Mouse (Mus musculus) left cerebral cortex, postnatal 25 days (tissue): Measurements from ENCODE around the gene Slco2a1. TPM values are rescaled to one million over a fixed set of nuclear protein-coding genes. Genes with fewer than 3 reads are reported as not detected.

Experiments used
- DNase-seq, 2 experiments: peaks; one replicate each; pipeline ENCODE4 v3.0.0; 2022; ENCODE audit warnings: low spot score in 2 of 2, mixed read lengths in 1 of 2
- intact Hi-C: fragments of 180-260 bp; cut with DNase I; formaldehyde crosslinking; loops from one replicate; pipeline ENCODE4 v1.15.1; 2025
- total RNA-seq, 2 experiments: library from RNA; stranded (reverse); gene quantifications; 2 replicates each; pipeline ENCODE4 v1.2.3; 2021

The Slco2a1 gene
- total RNA-seq, 2 experiments from 2014 or later: 1.3 TPM

- intact Hi-C loops: loop anchor here (1.0 to 2.0 kb wide), 2 partner anchors 22 to 35 kb away; no protein-coding TSS in a partner anchor
Observed at GRCm38 (mm10) chr9:103111621-103112470, 123.3 kb downstream of the Slco2a1 start, which contains the start of gene Rab6b. Rab6b (plus strand) TSS chr9:103111787.

GRCm38 (mm10) chr9:103112471-103113271 lies 124.2 kb downstream of the Slco2a1 start:
- intact Hi-C loops: loop anchor here (2.0 kb wide), 1 partner anchor 34 kb away; no protein-coding TSS in a partner anchor
- peak in 1 of 2 experiments; percentile 54 for DNase-seq

More at GRCm38 (mm10) chr9:103111621-103112470, 123.3 kb downstream of the Slco2a1 start, which contains the start of gene Rab6b:
- DNase-seq: peak; percentile 83 to 84

DNA sequence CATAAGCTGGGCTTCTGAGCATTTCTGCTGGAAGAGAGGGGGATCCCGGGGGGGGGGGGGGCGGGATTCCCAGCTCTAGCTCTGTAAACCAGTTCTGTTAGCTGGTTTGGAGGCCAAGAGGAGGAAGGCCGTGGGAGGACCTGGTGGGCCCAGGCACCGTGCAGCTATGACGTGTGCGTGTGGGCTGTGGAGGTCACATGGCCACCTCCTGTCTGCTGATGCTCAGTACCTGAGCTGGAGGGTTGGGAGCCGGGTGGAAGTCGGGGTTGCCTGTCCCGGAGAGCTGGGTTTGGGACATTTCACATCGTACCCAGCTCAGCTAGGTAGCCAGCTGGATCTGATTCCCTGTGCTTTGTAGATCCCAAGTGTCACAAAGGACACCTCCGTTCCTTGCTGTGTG lies 124.8 kb downstream of the Slco2a1 start:
- intact Hi-C loops: loop anchor here (2.0 kb wide), 1 partner anchor 33 kb away; no protein-coding TSS in a partner anchor

GRCm38 (mm10) chr9:103114326-103114725 lies 125.8 kb downstream of the Slco2a1 start:
- intact Hi-C loops: no loop called here
- no peak for DNase-seq

More for the DNA sequence above, 124.8 kb downstream of the Slco2a1 start:
- DNase-seq: peak in 1 of 2 experiments; percentile 88

DNA sequence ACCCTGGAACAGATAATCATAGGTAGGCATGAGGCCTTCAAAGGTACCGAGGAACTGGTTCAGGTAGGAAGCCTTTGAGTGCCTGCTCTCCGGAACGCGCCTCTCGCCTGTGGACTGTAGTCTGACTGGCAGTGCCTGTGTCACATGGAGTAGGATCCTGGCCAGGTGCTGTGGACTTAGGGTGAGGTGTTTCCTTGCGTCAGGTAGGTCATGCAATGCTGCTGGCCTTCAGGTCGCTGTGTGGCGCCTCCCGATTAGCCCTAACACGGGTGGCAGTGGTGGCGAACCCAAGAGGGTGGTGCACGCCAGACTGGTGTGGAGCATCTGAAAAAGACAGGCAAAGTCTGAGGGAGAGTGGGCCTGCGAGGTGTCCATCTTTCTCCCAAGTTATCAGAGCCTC lies 126.4 kb downstream of the Slco2a1 start:
- intact Hi-C loops: no loop called here
- no peak for DNase-seq

- no peak for DNase-seq
- intact Hi-C loops: no loop called here
Observed at GRCm38 (mm10) chr9:103116941-103117340, 128.4 kb downstream of the Slco2a1 start.

GRCm38 (mm10) chr9:103117495-103117894 lies 129.0 kb downstream of the Slco2a1 start:
- DNase-seq: no peak
- intact Hi-C loops: no loop called here

- no peak for DNase-seq
- intact Hi-C loops: no loop called here
Observed at GRCm38 (mm10) chr9:103117951-103118350, 129.4 kb downstream of the Slco2a1 start.

DNA sequence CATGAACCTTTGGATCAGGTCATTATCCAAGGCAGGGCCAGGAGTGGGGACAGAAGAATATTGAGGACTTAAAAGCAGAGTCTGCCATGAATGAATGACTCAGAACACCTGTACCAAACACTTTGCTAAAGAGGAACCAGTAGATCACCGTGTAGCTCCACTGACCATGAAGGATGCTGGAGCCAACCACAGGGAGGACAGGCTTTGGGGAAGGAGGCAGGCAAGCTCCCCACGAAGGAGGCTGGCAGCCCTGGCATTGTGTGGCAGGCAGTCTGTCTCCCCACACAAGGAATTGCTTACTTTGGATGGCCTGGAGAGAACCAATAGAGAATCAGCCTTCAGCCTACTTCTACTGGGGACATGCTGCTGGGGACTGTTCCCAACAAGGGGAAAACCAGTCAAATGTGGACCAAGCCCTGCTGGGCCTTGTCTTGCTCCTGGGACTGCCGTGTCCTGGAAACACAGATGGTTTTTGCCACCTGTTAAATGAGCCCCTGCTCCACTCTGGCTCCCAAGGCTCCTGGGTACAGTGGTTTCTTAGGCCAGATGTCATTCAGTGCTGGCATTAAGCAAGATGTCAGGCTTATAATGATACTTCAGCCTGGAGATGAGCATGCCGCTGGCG lies 130.3 kb downstream of the Slco2a1 start:
- DNase-seq: no peak
- intact Hi-C loops: no loop called here

DNA sequence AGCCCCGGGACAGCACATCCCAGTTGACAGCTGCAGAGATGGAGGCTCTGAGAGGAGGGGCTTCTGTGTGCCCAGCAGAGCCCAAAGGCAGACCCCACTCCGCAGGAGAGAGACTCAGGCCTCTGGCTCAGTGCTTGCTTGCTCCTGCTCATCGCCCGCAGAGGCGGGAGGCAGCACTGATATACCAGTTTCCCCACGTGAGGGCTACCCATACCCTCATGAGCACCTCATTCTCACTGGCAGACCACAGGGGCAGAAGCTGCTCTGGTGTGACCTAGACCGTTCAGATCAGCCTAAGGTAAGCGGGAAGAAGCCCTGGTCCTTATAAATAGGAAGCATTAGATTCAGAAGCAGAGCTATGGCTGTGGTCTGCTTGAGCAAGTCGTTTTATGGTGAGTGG lies 131.3 kb downstream of the Slco2a1 start:
- DNase-seq: no peak
- intact Hi-C loops: no loop called here

- intact Hi-C loops: no loop called here
- no peak for DNase-seq
Observed at GRCm38 (mm10) chr9:103120231-103120630, 131.7 kb downstream of the Slco2a1 start.

- intact Hi-C loops: no loop called here
- no peak for DNase-seq
Observed at GRCm38 (mm10) chr9:103121546-103121945, 133.0 kb downstream of the Slco2a1 start.

DNA sequence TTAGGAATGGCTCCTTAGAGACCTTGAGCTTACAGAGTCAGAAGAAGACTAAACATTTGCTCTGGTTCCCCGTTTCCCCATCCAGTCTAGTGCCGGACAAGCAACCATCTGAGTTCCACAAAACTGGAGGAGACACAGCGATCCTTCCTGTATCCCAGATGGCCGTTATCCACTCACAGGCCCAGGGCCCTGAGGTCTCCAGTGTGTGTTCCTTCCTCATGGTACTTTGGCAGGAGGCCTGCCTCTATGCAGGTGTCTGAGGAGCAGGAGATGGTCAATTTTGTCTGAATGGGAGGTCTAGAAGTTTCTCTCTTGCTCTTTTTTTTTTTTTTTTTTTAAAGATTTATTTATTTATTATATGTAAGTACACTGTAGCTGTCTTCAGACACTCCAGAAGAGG lies 136.2 kb downstream of the Slco2a1 start:
- intact Hi-C loops: no loop called here
- DNase-seq: no peak

DNA sequence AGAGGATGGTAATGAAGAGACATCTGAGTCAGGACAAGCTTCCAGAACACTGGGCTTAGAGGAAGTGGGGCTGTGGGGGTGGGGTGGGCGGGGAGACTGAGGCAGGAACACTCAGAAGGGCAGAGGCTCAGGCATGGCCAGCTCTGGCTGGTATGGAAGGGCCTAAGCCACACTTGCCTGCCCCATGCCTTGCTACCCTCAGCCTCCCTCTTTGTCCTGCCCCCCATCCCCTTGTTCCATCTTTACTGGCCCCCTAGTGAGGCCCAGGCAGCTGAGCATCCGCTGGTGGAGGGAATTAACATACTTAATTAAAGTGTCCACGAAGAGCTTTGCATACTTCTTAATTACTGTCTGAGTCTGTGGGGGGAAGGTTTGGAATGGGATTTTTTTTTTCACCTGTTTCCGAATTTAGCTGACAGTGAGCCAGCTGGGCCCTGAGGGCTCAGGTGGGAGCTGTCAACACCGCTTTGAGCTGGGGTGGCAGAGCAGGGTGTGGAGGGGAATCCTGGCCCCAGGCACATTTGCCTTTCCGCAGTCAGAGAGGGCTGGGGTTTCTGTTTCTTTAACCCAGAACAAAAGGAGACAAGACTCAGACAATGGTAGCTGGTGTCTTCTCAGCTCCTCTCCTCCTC lies 145.1 kb downstream of the Slco2a1 start:
- intact Hi-C loops: loop anchor here (1.0 kb wide), 1 partner anchor 22 kb away; the partner anchor contains the start of gene Rab6b
- DNase-seq: no peak

- peak in 1 of 2 experiments; percentile 93 for DNase-seq
- intact Hi-C loops: loop anchor here (1.0 kb wide), 1 partner anchor 23 kb away; the partner anchor contains the start of gene Rab6b
Observed at GRCm38 (mm10) chr9:103134450-103135030, 146.0 kb downstream of the Slco2a1 start.

- DNase-seq: no peak
- intact Hi-C loops: no loop called here
Observed at GRCm38 (mm10) chr9:103139481-103139880, 151.0 kb downstream of the Slco2a1 start.

DNA sequence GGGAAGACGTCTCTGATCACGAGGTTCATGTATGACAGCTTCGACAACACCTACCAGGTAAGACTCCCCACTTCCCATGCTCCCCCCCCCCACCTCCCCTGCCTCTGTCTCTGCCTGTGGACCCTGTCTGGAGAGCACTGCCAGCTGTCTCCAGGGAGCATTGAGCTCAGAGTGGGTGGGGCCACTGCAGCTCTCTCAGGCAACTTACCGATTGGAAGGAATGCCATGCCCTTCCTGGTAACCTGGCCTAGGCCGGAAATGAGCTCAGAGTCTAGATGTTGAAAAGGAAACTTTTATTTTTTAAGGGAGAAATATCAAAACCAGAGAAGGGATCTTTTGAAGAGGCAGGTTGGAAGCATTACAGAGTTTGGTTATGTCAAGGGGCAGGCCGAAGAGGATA lies 151.9 kb downstream of the Slco2a1 start:
- intact Hi-C loops: no loop called here

DNA sequence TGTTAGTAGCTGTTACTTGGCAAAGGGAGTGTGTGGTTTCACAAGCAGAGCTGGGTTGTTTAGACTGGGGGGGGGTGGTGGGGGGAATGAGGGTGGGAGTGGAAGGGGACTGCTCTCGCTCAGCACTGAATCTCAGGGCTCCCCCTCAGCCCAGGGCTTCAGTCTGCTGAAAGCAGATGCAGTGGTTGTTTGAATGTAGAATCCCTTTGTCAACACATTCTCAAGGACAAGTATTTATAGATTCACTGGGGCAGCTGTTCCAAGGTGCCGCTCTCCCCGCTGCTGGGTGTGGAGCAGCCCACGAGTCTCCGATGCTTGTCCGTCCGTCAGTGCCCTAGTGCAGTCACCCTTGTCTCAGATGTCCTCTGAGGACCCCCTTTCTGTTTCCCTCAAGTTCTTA lies 152.8 kb downstream of the Slco2a1 start:
- DNase-seq: no peak
- intact Hi-C loops: no loop called here

More for the DNA sequence above, 151.9 kb downstream of the Slco2a1 start:
- no peak for DNase-seq

GRCm38 (mm10) chr9:103143881-103144280 lies 155.4 kb downstream of the Slco2a1 start:
- DNase-seq: no peak
- intact Hi-C loops: no loop called here
